Mouse (Mus musculus): Measurements from ENCODE around the gene Jph2.

DNA sequence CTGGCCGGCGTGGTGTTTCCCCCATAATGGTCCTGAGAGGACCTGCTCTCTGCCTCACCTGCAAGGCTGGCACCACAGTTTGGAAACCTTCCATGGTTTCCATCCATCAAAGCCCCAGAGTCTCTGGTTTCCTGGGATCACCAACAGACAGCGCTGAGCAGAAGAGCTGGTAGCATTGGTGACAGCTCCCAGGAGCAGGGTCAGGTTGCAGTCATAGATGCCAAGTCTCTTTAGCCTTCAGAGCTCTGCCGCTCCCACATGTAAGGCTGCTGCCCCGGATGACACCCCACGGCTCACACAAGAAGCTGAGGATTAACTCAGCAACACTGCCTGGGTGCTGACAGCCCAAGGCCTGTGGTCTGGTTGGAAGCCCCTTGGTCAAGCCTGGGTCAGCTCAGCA is 12.7 kb downstream of the Jph2 start:
- TF ChIP-seq CTCF (IDR thresholded peaks at IDR 0.05; ENCODE audit: extremely low read depth, insufficient read length, insufficient replicate concordance, low read depth, low read length): no peak
- TF ChIP-seq POLR2A (IDR thresholded peaks at IDR 0.05; ENCODE audit: low read depth, low read length): no peak
